Mouse (Mus musculus) small intestine, adult 2 months (tissue): Measurements from ENCODE around the gene Btbd6. TPM values are rescaled to one million over a fixed set of nuclear protein-coding genes. Genes with fewer than 3 reads are reported as not detected.

ENCODE experiments used
- H3K27ac ChIP-seq: fragments of 200-500 bp; 2 replicates; pipeline ENCODE4 v1.5.1; 2012; ENCODE audit warnings: low read depth, low read length, control low read depth, inconsistent platforms; ENCODE audit not compliant: insufficient read depth
- H3K27me3 ChIP-seq: fragments of 200-500 bp; 2 replicates; pipeline ENCODE4 v1.6.1; 2012; ENCODE audit warnings: mild to moderate bottlenecking, moderate library complexity, low read length, inconsistent platforms; ENCODE audit not compliant: control insufficient read depth, insufficient read depth
- H3K36me3 ChIP-seq: fragments of 200-500 bp; 2 replicates; pipeline ENCODE4 v1.6.1; 2012; ENCODE audit warnings: mild to moderate bottlenecking, low read length, control low read depth, inconsistent platforms; ENCODE audit not compliant: control insufficient read depth, insufficient read depth
- H3K4me1 ChIP-seq: fragments of 200-500 bp; 2 replicates; pipeline ENCODE4 v1.6.1; 2012; ENCODE audit warnings: low read length, inconsistent platforms, mixed read lengths; ENCODE audit not compliant: control insufficient read depth, insufficient read depth, insufficient read length
- H3K4me3 ChIP-seq: fragments of 200-500 bp; 2 replicates; pipeline ENCODE4 v1.5.1; 2012; ENCODE audit warnings: low read depth, mild to moderate bottlenecking, control low read depth, inconsistent platforms, low read length, moderate library complexity
- CTCF ChIP-seq: fragments of 200-500 bp; IDR thresholded peaks from 2 replicates; pipeline ENCODE4 v1.5.1; 2012; ENCODE audit warnings: low read depth, mild to moderate bottlenecking, control low read depth, inconsistent platforms, low read length, moderate library complexity, mixed read lengths; ENCODE audit not compliant: insufficient replicate concordance, insufficient read length; ENCODE audit errors: extremely low read depth
- POLR2A ChIP-seq: fragments of 200-500 bp; IDR thresholded peaks from 2 replicates; pipeline ENCODE4 v1.6.1; 2012; ENCODE audit warnings: low read depth, mild to moderate bottlenecking, control low read depth, inconsistent platforms, low read length, moderate library complexity
- WGBS: fragments of 180-500 bp; shearing (Covaris S2); methylation state at CpG from one replicate; pipeline ENCODE4 v1.1.7; 2018; 5-methylcytosine and 5-hydroxymethylcytosine counted together
- polyA plus RNA-seq: library from polyadenylated mRNA; depleted of rRNA; stranded (reverse); fragments of >200 nt; gene quantifications from 2 replicates; pipeline ENCODE4 v1.2.3, GENCODE M21; 2012

The Btbd6 gene
- polyA plus RNA-seq, 1 experiment = 206 TPM

- H3K4me1 ChIP-seq = no peaks in the 10 kb centered on the region; the same call in 1 of the 2 replicates
- H3K27ac ChIP-seq = no peak overlapping the region
Measured at GRCm38 (mm10) chr12:112994153-112994552, 17.9 kb downstream of the Btbd6 start.

GRCm38 (mm10) chr12:112999569-113000293 is 23.4 kb downstream of the Btbd6 start:
- Histone ChIP-seq H3K4me1 (peaks cover 1% of the 10 kb centered on the region; the same call in 1 of the 2 replicates), H3K36me3 (no peaks in the 10 kb centered on the region), H3K4me3 (peak overlapping the region; percentile 99), H3K27ac (peak overlapping the region; percentile 97), H3K27me3 (no peaks in the 10 kb centered on the region)
- TF ChIP-seq CTCF (no peak), POLR2A (no peak)
- under 1% methylated on average over 56 of the region's 56 CpGs for WGBS

More at GRCm38 (mm10) chr12:112994153-112994552, 17.9 kb downstream of the Btbd6 start:
- peaks cover 8% of the 10 kb centered on the region for H3K36me3 ChIP-seq
- no peak overlapping the region for H3K4me3 ChIP-seq
- no peak for TF ChIP-seq CTCF
- no peak for TF ChIP-seq POLR2A
- WGBS = 53% methylated on average over 4 of the region's 4 CpGs
- no peaks in the 10 kb centered on the region for H3K27me3 ChIP-seq

GRCm38 (mm10) chr12:113000294-113001132 is 24.2 kb downstream of the Btbd6 start, which contains the start of gene Brf1:
TSS of gene Brf1 (minus strand) at chr12:113000704.
- H3K4me3 ChIP-seq = peak within 1 kb of the TSS; percentile 99
- H3K27me3 ChIP-seq = no peaks in the 10 kb centered on the region
- no peaks in the 10 kb centered on the region for H3K36me3 ChIP-seq
- WGBS = under 1% methylated on average over 95 of the region's 96 CpGs
- peaks cover 1% of the 10 kb centered on the region; the same call in 1 of the 2 replicates for H3K4me1 ChIP-seq
- H3K27ac ChIP-seq = peak within 1 kb of the TSS; percentile 97
- peak; percentile 5; the same call in 1 of the 2 replicates for TF ChIP-seq CTCF
- peak; percentile 65 for TF ChIP-seq POLR2A

DNA sequence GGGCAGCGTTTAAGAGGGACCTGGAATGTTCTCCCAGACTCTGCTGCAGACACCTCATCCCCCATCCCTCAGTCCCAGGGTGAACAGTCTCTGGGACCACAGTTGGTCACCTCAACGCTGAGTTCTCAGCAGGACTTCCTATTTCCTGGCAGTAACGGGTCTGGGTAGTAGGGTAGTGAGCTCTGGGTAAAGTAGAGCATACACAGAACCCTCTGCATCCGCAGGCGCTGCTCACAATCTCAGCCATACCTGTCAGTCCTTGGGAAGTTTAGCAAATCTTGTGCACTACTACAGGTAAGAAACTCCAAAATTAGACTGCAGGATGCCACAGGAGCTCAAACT is 24.8 kb downstream of the Btbd6 start:
- TF ChIP-seq CTCF (no peak), POLR2A (no peak; the same call in 1 of the 2 replicates)
- Histone ChIP-seq H3K4me3 (peak overlapping the region; percentile 63), H3K27ac (peak overlapping the region; percentile 43), H3K27me3 (no peaks in the 10 kb centered on the region), H3K36me3 (no peaks in the 10 kb centered on the region), H3K4me1 (peaks cover 1% of the 10 kb centered on the region; the same call in 1 of the 2 replicates)
- whole genome bisulfite sequencing = 2% methylated on average over 5 of the region's 5 CpGs

GRCm38 (mm10) chr12:113002667-113003066 is 26.4 kb downstream of the Btbd6 start:
- Histone ChIP-seq H3K4me1 (peaks cover 1% of the 10 kb centered on the region; the same call in 1 of the 2 replicates), H3K4me3 (no peak overlapping the region), H3K27ac (no peak overlapping the region), H3K27me3 (no peaks in the 10 kb centered on the region), H3K36me3 (no peaks in the 10 kb centered on the region)
- 51% methylated on average over 2 of the region's 2 CpGs for WGBS
- no peak for TF ChIP-seq POLR2A
- no peak for TF ChIP-seq CTCF

DNA sequence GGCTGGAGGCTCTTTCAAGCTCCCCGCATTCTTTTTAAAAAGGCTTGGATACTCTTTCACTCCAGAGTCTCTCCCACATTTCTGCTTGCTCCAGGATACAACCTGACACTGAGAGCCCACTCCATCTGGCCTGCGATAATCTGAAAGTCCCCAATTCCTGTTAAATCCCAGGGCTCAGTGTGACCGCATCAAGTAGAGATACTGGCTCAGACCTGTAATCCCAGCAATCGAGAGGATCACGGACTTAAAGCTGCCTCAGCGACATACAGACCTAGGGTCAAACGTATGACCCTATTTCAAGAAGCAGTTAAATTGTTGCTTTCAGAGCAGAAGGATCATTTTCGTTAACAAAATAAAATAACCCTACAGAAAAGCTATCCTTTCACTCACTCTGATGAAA is 27.7 kb downstream of the Btbd6 start:
- no peaks in the 10 kb centered on the region for H3K36me3 ChIP-seq
- H3K4me1 ChIP-seq = peaks cover 1% of the 10 kb centered on the region; the same call in 1 of the 2 replicates
- no peak overlapping the region for H3K27ac ChIP-seq
- no peaks in the 10 kb centered on the region for H3K27me3 ChIP-seq
- H3K4me3 ChIP-seq = no peak overlapping the region
- no peak for TF ChIP-seq POLR2A
- no peak for TF ChIP-seq CTCF
- WGBS = 89% methylated on average over 8 of the region's 8 CpGs

GRCm38 (mm10) chr12:113004993-113005392 is 28.7 kb downstream of the Btbd6 start:
- no peak overlapping the region for H3K27ac ChIP-seq
- no peaks in the 10 kb centered on the region for H3K4me1 ChIP-seq
- WGBS = 10% methylated on average over 4 of the region's 4 CpGs
- TF ChIP-seq POLR2A (no peak), CTCF (peak; percentile 67; the same call in 1 of the 2 replicates)
- no peaks in the 10 kb centered on the region for H3K36me3 ChIP-seq
- no peaks in the 10 kb centered on the region for H3K27me3 ChIP-seq
- H3K4me3 ChIP-seq = no peak overlapping the region
